Mouse (Mus musculus): ENCODE data around the gene Art2b. TPM values are rescaled to one million over a fixed set of nuclear protein-coding genes. Genes with fewer than 3 reads are reported as not detected.
A peak's percentile ranks its signal among the peaks of the same experiment; 100 is the strongest.
"Not testable (repeated sequence)": the region's sequence is repeated elsewhere in the genome, so short reads cannot be mapped to it uniquely, and the experiment has no call there.

Gene Art2b
- total and polyA plus RNA-seq, 2 experiments from 2014 or later = not detected

- H3K27ac ChIP-seq (ENCODE audit: low read depth) = no peak overlapping the region
- H3K4me1 ChIP-seq (ENCODE audit: control insufficient read depth, insufficient read depth) = peaks cover 6% of the 10 kb centered on the region; the same call in 1 of the 2 replicates
- no peak overlapping the region for H3K4me3 ChIP-seq (ENCODE audit: low read depth, low read length)
- 22% methylated on average over 4 of the region's 4 CpGs for WGBS
- no peaks in the 10 kb centered on the region for H3K36me3 ChIP-seq (replicated peaks; ENCODE audit: control insufficient read depth, insufficient read depth, low read length)
- H3K9me3 ChIP-seq (replicated peaks; ENCODE audit: control insufficient read depth, low read length) = no peaks in the 10 kb centered on the region
- TF ChIP-seq EP300 (IDR thresholded peaks at IDR 0.05; ENCODE audit: low read depth) (no peak), CTCF (IDR thresholded peaks at IDR 0.05; ENCODE audit: low read depth) (peak; percentile 62)
- H3K27me3 ChIP-seq (ENCODE audit: control insufficient read depth, insufficient read depth, low read length) = no peaks in the 10 kb centered on the region
- DNase-seq (ENCODE audit: low spot score) (peak; percentile 17), ATAC-seq (ENCODE audit: insufficient read depth, low read depth) (no peak)
- H3K4me2 ChIP-seq (ENCODE audit: low read depth, low read length) = no peak overlapping the region
- H3K9ac ChIP-seq (replicated peaks; ENCODE audit: low read depth, low read length) = no peak overlapping the region
These were observed 35.0 kb upstream of the Art2b start for GRCm38 (mm10) chr7:101620373-101620772.

DNA sequence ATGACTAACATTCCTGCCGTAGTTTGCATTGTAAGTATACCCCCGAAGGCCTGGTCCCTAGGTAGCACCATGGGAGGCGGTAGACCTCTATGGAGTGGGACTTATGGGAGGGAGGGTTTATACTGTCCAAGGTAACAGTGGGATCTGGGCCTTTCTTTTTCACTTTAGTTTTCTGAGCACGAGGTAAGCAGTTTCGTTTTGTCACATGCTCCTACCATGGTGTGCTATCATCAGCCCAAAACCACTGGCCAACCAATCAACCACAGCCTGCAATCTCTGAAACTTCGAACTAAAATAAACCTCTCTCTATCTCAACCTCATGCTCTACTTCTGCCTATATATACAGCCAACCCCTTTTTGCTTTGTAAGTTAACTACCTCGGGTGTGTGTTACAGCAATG is 32.9 kb upstream of the Art2b start:
- 67% methylated on average over 7 of the region's 7 CpGs for WGBS

GRCm38 (mm10) chr7:101617438-101618165 is 32.2 kb upstream of the Art2b start:
- ATAC-seq (ENCODE audit: insufficient read depth, low read depth) = no peak
- Histone ChIP-seq H3K9me3 (replicated peaks; ENCODE audit: control insufficient read depth, low read length) (no peaks in the 10 kb centered on the region), H3K9ac (replicated peaks; ENCODE audit: low read depth, low read length) (no peak overlapping the region), H3K27ac (ENCODE audit: low read depth) (no peak overlapping the region), H3K4me2 (ENCODE audit: low read depth, low read length) (no peak overlapping the region), H3K4me1 (ENCODE audit: control insufficient read depth, insufficient read depth) (peaks cover 6% of the 10 kb centered on the region; the same call in 1 of the 2 replicates), H3K36me3 (replicated peaks; ENCODE audit: control insufficient read depth, insufficient read depth, low read length) (no peaks in the 10 kb centered on the region), H3K27me3 (ENCODE audit: control insufficient read depth, insufficient read depth, low read length) (no peaks in the 10 kb centered on the region), H3K4me3 (ENCODE audit: low read depth, low read length) (no peak overlapping the region)
- WGBS = 76% methylated on average over 10 of the region's 10 CpGs
- DNase-seq (ENCODE audit: low spot score) = no peak
- TF ChIP-seq EP300 (IDR thresholded peaks at IDR 0.05; ENCODE audit: low read depth) = no peak
- TF ChIP-seq CTCF (IDR thresholded peaks at IDR 0.05; ENCODE audit: low read depth) = no peak

More for the DNA sequence above, 32.9 kb upstream of the Art2b start:
- Histone ChIP-seq H3K4me2 (ENCODE audit: low read depth, low read length) (no peak overlapping the region), H3K4me3 (ENCODE audit: low read depth, low read length) (no peak overlapping the region), H3K9me3 (replicated peaks; ENCODE audit: control insufficient read depth, low read length) (no peaks in the 10 kb centered on the region), H3K27me3 (ENCODE audit: control insufficient read depth, insufficient read depth, low read length) (no peaks in the 10 kb centered on the region), H3K4me1 (ENCODE audit: control insufficient read depth, insufficient read depth) (peaks cover 6% of the 10 kb centered on the region; the same call in 1 of the 2 replicates), H3K36me3 (replicated peaks; ENCODE audit: control insufficient read depth, insufficient read depth, low read length) (no peaks in the 10 kb centered on the region), H3K9ac (replicated peaks; ENCODE audit: low read depth, low read length) (no peak overlapping the region), H3K27ac (ENCODE audit: low read depth) (no peak overlapping the region)
- no peak for TF ChIP-seq EP300 (IDR thresholded peaks at IDR 0.05; ENCODE audit: low read depth)
- TF ChIP-seq CTCF (IDR thresholded peaks at IDR 0.05; ENCODE audit: low read depth) = no peak
- no peak for ATAC-seq (ENCODE audit: insufficient read depth, low read depth)
- no peak for DNase-seq (ENCODE audit: low spot score)

GRCm38 (mm10) chr7:101616136-101616835 is 30.9 kb upstream of the Art2b start:
- no peak for DNase-seq (ENCODE audit: low spot score)
- H3K4me2 ChIP-seq (ENCODE audit: low read depth, low read length) = no peak overlapping the region
- no peaks in the 10 kb centered on the region for H3K27me3 ChIP-seq (ENCODE audit: control insufficient read depth, insufficient read depth, low read length)
- no peak overlapping the region for H3K27ac ChIP-seq (ENCODE audit: low read depth)
- H3K36me3 ChIP-seq (replicated peaks; ENCODE audit: control insufficient read depth, insufficient read depth, low read length) = no peaks in the 10 kb centered on the region
- H3K4me3 ChIP-seq (ENCODE audit: low read depth, low read length) = no peak overlapping the region
- no peak for ATAC-seq (ENCODE audit: insufficient read depth, low read depth)
- no peak for TF ChIP-seq EP300 (IDR thresholded peaks at IDR 0.05; ENCODE audit: low read depth)
- TF ChIP-seq CTCF (IDR thresholded peaks at IDR 0.05; ENCODE audit: low read depth) = no peak
- WGBS = 68% methylated on average over 6 of the region's 6 CpGs
- no peaks in the 10 kb centered on the region for H3K9me3 ChIP-seq (replicated peaks; ENCODE audit: control insufficient read depth, low read length)
- H3K4me1 ChIP-seq (ENCODE audit: control insufficient read depth, insufficient read depth) = peaks cover 6% of the 10 kb centered on the region; the same call in 1 of the 2 replicates
- no peak overlapping the region for H3K9ac ChIP-seq (replicated peaks; ENCODE audit: low read depth, low read length)

DNA sequence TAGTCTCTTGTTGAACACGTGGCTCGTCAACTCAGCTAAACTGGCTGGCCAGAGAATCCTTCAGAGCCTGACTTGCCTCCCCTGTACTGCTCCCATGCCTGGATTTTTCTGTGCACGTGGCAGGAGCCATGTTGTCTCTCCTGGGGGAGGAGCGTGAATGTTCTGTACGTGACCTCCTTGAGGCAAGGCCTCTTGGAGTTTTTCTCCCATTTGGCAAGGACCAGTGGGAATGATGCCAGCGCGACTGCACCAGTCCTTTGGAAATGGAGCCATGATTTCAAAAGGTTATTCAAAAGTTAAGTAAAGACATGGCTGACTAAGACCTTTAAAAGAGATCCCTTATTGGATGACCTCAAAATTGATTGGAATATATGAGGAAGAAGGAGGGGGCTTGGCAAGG is 30.0 kb upstream of the Art2b start:
- H3K36me3 ChIP-seq (replicated peaks; ENCODE audit: control insufficient read depth, insufficient read depth, low read length) = no peaks in the 10 kb centered on the region
- ATAC-seq (ENCODE audit: insufficient read depth, low read depth) (no peak), DNase-seq (ENCODE audit: low spot score) (no peak)
- no peaks in the 10 kb centered on the region for H3K27me3 ChIP-seq (ENCODE audit: control insufficient read depth, insufficient read depth, low read length)
- no peak overlapping the region for H3K4me2 ChIP-seq (ENCODE audit: low read depth, low read length)
- H3K4me3 ChIP-seq (ENCODE audit: low read depth, low read length) = no peak overlapping the region
- H3K4me1 ChIP-seq (ENCODE audit: control insufficient read depth, insufficient read depth) = peaks cover 6% of the 10 kb centered on the region; the same call in 1 of the 2 replicates
- TF ChIP-seq EP300 (IDR thresholded peaks at IDR 0.05; ENCODE audit: low read depth) (no peak), CTCF (IDR thresholded peaks at IDR 0.05; ENCODE audit: low read depth) (no peak)
- 76% methylated on average over 7 of the region's 7 CpGs for WGBS
- H3K27ac ChIP-seq (ENCODE audit: low read depth) = no peak overlapping the region
- H3K9me3 ChIP-seq (replicated peaks; ENCODE audit: control insufficient read depth, low read length) = no peaks in the 10 kb centered on the region
- no peak overlapping the region for H3K9ac ChIP-seq (replicated peaks; ENCODE audit: low read depth, low read length)

GRCm38 (mm10) chr7:101612786-101613527 is 27.6 kb upstream of the Art2b start:
- not testable (repeated sequence) for H3K9ac ChIP-seq (replicated peaks; ENCODE audit: low read depth, low read length); H3K4me1 ChIP-seq (ENCODE audit: control insufficient read depth, insufficient read depth); DNase-seq (ENCODE audit: low spot score); ATAC-seq (ENCODE audit: insufficient read depth, low read depth); H3K27me3 ChIP-seq (ENCODE audit: control insufficient read depth, insufficient read depth, low read length); H3K36me3 ChIP-seq (replicated peaks; ENCODE audit: control insufficient read depth, insufficient read depth, low read length); H3K27ac ChIP-seq (ENCODE audit: low read depth); H3K4me2 ChIP-seq (ENCODE audit: low read depth, low read length); H3K4me3 ChIP-seq (ENCODE audit: low read depth, low read length); H3K9me3 ChIP-seq (replicated peaks; ENCODE audit: control insufficient read depth, low read length)
- 63% methylated on average over 8 of the region's 8 CpGs for WGBS

All from heart, postnatal 0 days (tissue).